Mouse (Mus musculus) limb, embryonic 14.5 days (tissue): ENCODE measurements around the gene Mylk. TPM values are rescaled to one million over a fixed set of nuclear protein-coding genes. Genes with fewer than 3 reads are reported as not detected.

Experiments used
- ATAC-seq: fragments of 200-750 bp; cut with Nextera tagmentation; 2 replicates; pipeline ENCODE4 v1.8.0; 2017; ENCODE audit warnings: low read depth, moderate number of reproducible peaks, moderate TSS enrichment; ENCODE audit not compliant: low FRiP score
- DNase-seq: peaks from one replicate; pipeline ENCODE4 v3.0.0-alpha.2; 2015; ENCODE audit warnings: low spot score
- H3K27ac ChIP-seq: fragments of 300-500 bp; sonication (generic); replicated peaks from 2 replicates; pipeline ENCODE4 v1.5.1; 2014; ENCODE audit warnings: low read depth, mild to moderate bottlenecking, low read length, moderate library complexity, mixed read lengths
- H3K27me3 ChIP-seq: fragments of 300-500 bp; sonication (generic); 2 replicates; pipeline ENCODE4 v1.6.1; 2014; ENCODE audit warnings: low read length, mixed read lengths; ENCODE audit not compliant: control insufficient read depth, insufficient read depth
- H3K36me3 ChIP-seq: fragments of 300-500 bp; sonication (generic); 2 replicates; pipeline ENCODE4 v1.6.1; 2014; ENCODE audit warnings: mild to moderate bottlenecking, low read length, moderate library complexity, mixed read lengths; ENCODE audit not compliant: control insufficient read depth, insufficient read depth
- H3K4me1 ChIP-seq: fragments of 300-500 bp; sonication (generic); 2 replicates; pipeline ENCODE4 v1.6.1; 2014; ENCODE audit warnings: antibody characterized with exemption, low read length, mixed read lengths; ENCODE audit not compliant: control insufficient read depth, insufficient read depth
- H3K4me2 ChIP-seq: fragments of 300-500 bp; sonication (generic); replicated peaks from 2 replicates; pipeline ENCODE4 v1.6.1; 2014; ENCODE audit warnings: low read depth, mild to moderate bottlenecking, low read length, moderate library complexity; ENCODE audit not compliant: severe bottlenecking
- H3K4me3 ChIP-seq: fragments of 300-500 bp; sonication (generic); replicated peaks from 2 replicates; pipeline ENCODE4 v1.5.1; 2014; ENCODE audit warnings: low read length
- H3K9ac ChIP-seq: fragments of 300-500 bp; sonication (generic); 2 replicates; pipeline ENCODE4 v1.6.1; 2014; ENCODE audit warnings: mild to moderate bottlenecking, low read depth, low read length, moderate library complexity; ENCODE audit not compliant: severe bottlenecking
- H3K9me3 ChIP-seq: fragments of 300-500 bp; sonication (generic); 2 replicates; pipeline ENCODE4 v1.6.1; 2016; ENCODE audit warnings: low read length; ENCODE audit not compliant: control insufficient read depth
- POLR2A ChIP-seq: fragments of 200-500 bp; IDR thresholded peaks from 2 replicates; pipeline ENCODE4 v1.8.0; 2012; ENCODE audit warnings: inconsistent platforms, mild to moderate bottlenecking, moderate library complexity, borderline replicate concordance; ENCODE audit not compliant: insufficient read depth, insufficient read length; ENCODE audit errors: extremely low read depth
- whole genome bisulfite sequencing: fragments of 180-500 bp; shearing (Covaris S2); extraction: QIAGEN DNeasy Blood & Tissue Kit; methylation state at CpG from one replicate; pipeline ENCODE4 v1.1.7; 2014; 5-methylcytosine and 5-hydroxymethylcytosine counted together
- polyA plus RNA-seq, 2 experiments: library from polyadenylated mRNA; depleted of rRNA in 1 of 2; stranded (reverse) in 1 of 2; unstranded in 1 of 2; fragments of >200 nt; fragmentation: Nextera tagmentation in 1 of 2; extraction: Ambion mirVana in 1 of 2; gene quantifications; 2 replicates each; pipeline versions ENCODE4 v1.2.1 to v1.2.3; 2012 to 2014

Mylk gene
- polyA plus RNA-seq, 2 experiments, result 14.9 to 17.0 TPM

DNA sequence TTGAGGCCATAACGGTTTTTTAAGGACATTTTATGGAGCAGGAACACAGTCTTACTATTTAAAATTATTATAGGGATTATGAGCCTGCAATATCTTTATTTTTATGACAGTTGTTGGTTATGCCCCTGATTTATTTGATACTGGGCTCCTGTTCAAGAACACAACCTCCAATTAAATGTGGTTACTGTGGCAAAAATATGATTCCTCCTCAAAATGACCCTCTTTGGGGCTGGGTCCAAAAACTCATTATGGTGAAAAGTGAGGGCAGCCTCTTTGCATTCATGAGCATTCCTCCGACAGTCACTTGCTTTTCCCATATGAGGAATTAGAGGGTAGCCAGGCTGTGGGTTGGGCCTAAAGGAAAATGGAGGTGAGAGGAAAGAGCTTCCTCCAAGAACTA is 110.7 kb downstream of the Mylk start:
- peaks cover 8% of the 10 kb centered on the region for H3K4me1 ChIP-seq
- H3K9me3 ChIP-seq, result no peaks in the 10 kb centered on the region
- no peak for TF ChIP-seq POLR2A
- DNase-seq (peak; percentile 44), ATAC-seq (peak; percentile 37; the same call in 1 of the 2 replicates)
- WGBS, result 20% methylated on average over 2 of the region's 2 CpGs
- no peak overlapping the region for H3K4me3 ChIP-seq
- H3K4me2 ChIP-seq, result no peak overlapping the region
- peaks cover 6% of the 10 kb centered on the region; the same call in 1 of the 2 replicates for H3K27me3 ChIP-seq
- no peaks in the 10 kb centered on the region for H3K36me3 ChIP-seq
- H3K27ac ChIP-seq, result no peak overlapping the region
- no peak overlapping the region for H3K9ac ChIP-seq

DNA sequence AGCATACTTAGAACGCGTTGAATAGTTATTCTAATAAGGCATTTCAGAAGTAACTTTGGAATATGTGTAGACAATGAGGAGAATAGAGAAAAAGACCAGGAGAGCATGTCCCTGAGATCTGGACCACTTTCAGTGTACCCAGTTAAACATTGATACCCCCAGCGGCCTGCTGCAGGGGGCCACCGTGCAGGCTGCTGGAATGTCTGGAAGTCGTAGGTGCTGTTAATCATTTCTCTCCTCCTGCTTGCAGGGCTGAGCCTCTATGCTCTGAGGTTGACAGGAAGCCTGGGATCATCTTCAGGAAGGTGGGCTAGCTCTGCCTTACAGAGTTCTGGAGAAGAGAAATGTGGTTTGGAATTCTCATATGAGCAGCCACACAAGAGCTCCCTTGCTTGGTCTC is 112.6 kb downstream of the Mylk start:
- WGBS, result 59% methylated on average over 5 of the region's 5 CpGs
- Histone ChIP-seq H3K4me3 (no peak overlapping the region), H3K27me3 (peaks cover 6% of the 10 kb centered on the region; the same call in 1 of the 2 replicates), H3K9ac (no peak overlapping the region), H3K4me2 (no peak overlapping the region), H3K4me1 (peaks cover 8% of the 10 kb centered on the region), H3K36me3 (no peaks in the 10 kb centered on the region), H3K9me3 (no peaks in the 10 kb centered on the region), H3K27ac (no peak overlapping the region)
- no peak for DNase-seq
- no peak for TF ChIP-seq POLR2A
- no peak for ATAC-seq

GRCm38 (mm10) chr16:34860761-34861160 is 115.8 kb downstream of the Mylk start:
- H3K4me3 ChIP-seq, result no peak overlapping the region
- 93% methylated on average over 3 of the region's 3 CpGs for WGBS
- no peak overlapping the region for H3K4me2 ChIP-seq
- no peaks in the 10 kb centered on the region for H3K9me3 ChIP-seq
- no peaks in the 10 kb centered on the region for H3K27me3 ChIP-seq
- no peak overlapping the region for H3K27ac ChIP-seq
- no peak for ATAC-seq
- no peak for DNase-seq
- H3K4me1 ChIP-seq, result peaks cover 3% of the 10 kb centered on the region; the same call in 1 of the 2 replicates
- H3K36me3 ChIP-seq, result no peaks in the 10 kb centered on the region
- no peak for TF ChIP-seq POLR2A
- H3K9ac ChIP-seq, result no peak overlapping the region

GRCm38 (mm10) chr16:34861744-34862365 is 116.8 kb downstream of the Mylk start:
- Histone ChIP-seq H3K9me3 (no peaks in the 10 kb centered on the region), H3K4me2 (no peak overlapping the region), H3K36me3 (no peaks in the 10 kb centered on the region), H3K4me3 (no peak overlapping the region), H3K4me1 (no peaks in the 10 kb centered on the region), H3K27ac (no peak overlapping the region), H3K27me3 (no peaks in the 10 kb centered on the region), H3K9ac (no peak overlapping the region)
- ATAC-seq, result no peak
- WGBS, result 75% methylated on average over 10 of the region's 10 CpGs
- TF ChIP-seq POLR2A, result no peak
- no peak for DNase-seq

DNA sequence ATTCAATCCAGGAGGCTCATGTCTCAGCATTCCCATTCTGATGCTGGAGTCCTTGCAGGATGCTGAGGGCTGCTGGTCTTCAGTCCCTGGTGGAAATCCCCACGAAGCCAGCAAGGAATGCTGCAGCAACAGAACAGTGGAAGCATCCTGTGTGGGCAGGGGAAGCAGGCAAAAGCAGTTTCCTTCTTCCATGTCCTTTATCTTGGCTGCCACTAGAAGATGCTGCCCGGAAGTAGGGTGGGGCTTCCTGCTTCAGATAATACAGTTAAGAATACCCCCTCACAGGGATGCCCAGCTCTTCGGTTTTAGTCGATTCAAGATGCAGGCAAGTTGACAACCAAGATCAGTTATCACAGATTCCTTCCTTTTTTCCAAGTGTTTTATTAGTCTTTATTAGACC is 120.4 kb downstream of the Mylk start:
- no peak overlapping the region for H3K9ac ChIP-seq
- TF ChIP-seq POLR2A, result no peak
- H3K27me3 ChIP-seq, result no peaks in the 10 kb centered on the region
- H3K4me2 ChIP-seq, result no peak overlapping the region
- no peak overlapping the region for H3K27ac ChIP-seq
- 82% methylated on average over 4 of the region's 4 CpGs for WGBS
- H3K9me3 ChIP-seq, result no peaks in the 10 kb centered on the region
- H3K4me1 ChIP-seq, result no peaks in the 10 kb centered on the region
- DNase-seq (no peak), ATAC-seq (no peak)
- H3K36me3 ChIP-seq, result no peaks in the 10 kb centered on the region
- no peak overlapping the region for H3K4me3 ChIP-seq

GRCm38 (mm10) chr16:34867217-34867616 is 122.2 kb downstream of the Mylk start:
- WGBS, result 89% methylated on average over 2 of the region's 2 CpGs
- TF ChIP-seq POLR2A, result no peak

More at GRCm38 (mm10) chr16:34867217-34867616, 122.2 kb downstream of the Mylk start:
- Histone ChIP-seq H3K4me3 (no peak overlapping the region), H3K27ac (no peak overlapping the region), H3K4me2 (no peak overlapping the region), H3K9ac (no peak overlapping the region), H3K27me3 (no peaks in the 10 kb centered on the region), H3K4me1 (no peaks in the 10 kb centered on the region), H3K36me3 (no peaks in the 10 kb centered on the region), H3K9me3 (no peaks in the 10 kb centered on the region)
- DNase-seq, result no peak
- ATAC-seq, result no peak
